In genomic region chr6:30722385-30723164, GRCm38 (mm10) we compare ENCODE assay signal across 18 mouse cellular contexts. TPM values are rescaled to one million over a fixed set of nuclear protein-coding genes. Genes with fewer than 3 reads are reported as not detected.
DNase-seq lines count a peak whose midpoint lies in the region; ATAC-seq lines count a peak whose summit lies in the region.
"Had no signal": no experiment of that assay in that cellular context is flagged by ENCODE, and none has a peak within 500 bp of the region (broad histone marks: within the 10 kb centered on the region; RNA-seq: fewer than 3 reads in every experiment).

No protein-coding gene starts in this region.

- peaks cover 7% of the 10 kb centered on the region; the same call in 1 of the 2 replicates for H3K4me1 ChIP-seq in forebrain, embryonic 11.5 days (replicated peaks; ENCODE audit: control insufficient read depth, insufficient read depth, low read length)
- peaks cover 20% of the 10 kb centered on the region for H3K4me1 ChIP-seq in hindbrain, embryonic 13.5 days (replicated peaks)
- H3K4me1 ChIP-seq in midbrain, embryonic 14.5 days (ENCODE audit: control insufficient read depth, insufficient read depth, low read length) = peaks cover 28% of the 10 kb centered on the region
- H3K4me1 ChIP-seq: liver, embryonic 13.5 days had no signal

- no peaks in the 10 kb centered on the region for H3K9me3 ChIP-seq in forebrain, embryonic 11.5 days (ENCODE audit: control insufficient read depth, low read length)
- no peaks in the 10 kb centered on the region for H3K9me3 ChIP-seq in hindbrain, embryonic 13.5 days
- no peaks in the 10 kb centered on the region for H3K9me3 ChIP-seq in midbrain, embryonic 14.5 days (ENCODE audit: control insufficient read depth, low read length)
- H3K9me3 ChIP-seq: G1E; heart, embryonic 13.5 days; liver, embryonic 13.5 days had no signal

- peak; percentile 33; the same call in 1 of the 2 replicates for ATAC-seq in forebrain, embryonic 11.5 days (replicated peaks; ENCODE audit: low FRiP score)
- ATAC-seq in hindbrain, embryonic 13.5 days (ENCODE audit: low FRiP score) = peak; percentile 81
- peak; percentile 92; the same call in 1 of the 2 replicates for ATAC-seq in midbrain, embryonic 14.5 days (ENCODE audit: low FRiP score, low TSS enrichment)
- ATAC-seq: inflammation-experienced regulatory T-cells, adult 6 months had no signal

- H3K9ac ChIP-seq in forebrain, embryonic 11.5 days (ENCODE audit: low read length) = no peak overlapping the region
- 0 out of 2 replicates have a peak overlapping the region, but pooled peaks have one; percentile 35 for H3K9ac ChIP-seq in hindbrain, embryonic 13.5 days
- no peak overlapping the region; the same call in 1 of the 2 replicates for H3K9ac ChIP-seq in midbrain, embryonic 14.5 days (replicated peaks; ENCODE audit: low read length)
- H3K9ac ChIP-seq: heart, embryonic 13.5 days; liver, embryonic 13.5 days had no signal

- H3K27me3 ChIP-seq in forebrain, embryonic 11.5 days (ENCODE audit: control insufficient read depth, insufficient read depth, low read length) = no peaks in the 10 kb centered on the region
- H3K27me3 ChIP-seq in hindbrain, embryonic 13.5 days = no peaks in the 10 kb centered on the region
- H3K27me3 ChIP-seq in midbrain, embryonic 14.5 days (ENCODE audit: control insufficient read depth, insufficient read depth, low read length) = no peaks in the 10 kb centered on the region
- H3K27me3 ChIP-seq: heart, embryonic 13.5 days; liver, embryonic 13.5 days had no signal

- intact Hi-C loops in gastrocnemius, postnatal 36 days (cut with DNase I) = no loop called here
- intact Hi-C loops in left cerebral cortex, postnatal 14 days (cut with DNase I) = no loop called here

- DNase-seq in brain, adult 2 months (ENCODE audit: low read depth, low spot score) = peak; percentile 72
- DNase-seq in forebrain, embryonic 11.5 days (ENCODE audit: low spot score) = no peak
- peak; percentile 88 for DNase-seq in midbrain, embryonic 14.5 days
- no peak for DNase-seq in gastrocnemius, postnatal 36 days
- DNase-seq in embryo, embryonic 11 days = no peak
- DNase-seq in spleen, postnatal 36 days (ENCODE audit: low spot score in 2 of 2) = no peak
- no peak for DNase-seq in left cerebral cortex, postnatal 14 days (ENCODE audit: low spot score in 2 of 2)
- DNase-seq: adrenal gland, postnatal 14 days; gastrocnemius, postnatal 25 days; left cerebral cortex, postnatal 4 days; liver, embryonic 13.5 days; lung, postnatal 10 days; thymus, adult 2 months had no signal

- no peak overlapping the region for H3K4me3 ChIP-seq in forebrain, embryonic 11.5 days (ENCODE audit: low read depth, low read length)
- H3K4me3 ChIP-seq in hindbrain, embryonic 13.5 days = no peak overlapping the region
- no peak overlapping the region for H3K4me3 ChIP-seq in midbrain, embryonic 14.5 days (replicated peaks; ENCODE audit: low read depth, low read length)
- H3K4me3 ChIP-seq: heart, embryonic 13.5 days; liver, embryonic 13.5 days had no signal

- no peak overlapping the region for H3K4me2 ChIP-seq in forebrain, embryonic 11.5 days (ENCODE audit: low read depth, low read length, severe bottlenecking)
- no peak overlapping the region for H3K4me2 ChIP-seq in hindbrain, embryonic 13.5 days
- H3K4me2 ChIP-seq in midbrain, embryonic 14.5 days (ENCODE audit: low read length) = 0 out of 2 replicates have a peak overlapping the region, but pooled peaks have one; percentile 12
- H3K4me2 ChIP-seq: heart, embryonic 13.5 days; liver, embryonic 13.5 days had no signal

- H3K36me3 ChIP-seq in forebrain, embryonic 11.5 days (ENCODE audit: control insufficient read depth, insufficient read depth, low read length) = no peaks in the 10 kb centered on the region
- no peaks in the 10 kb centered on the region for H3K36me3 ChIP-seq in hindbrain, embryonic 13.5 days
- no peaks in the 10 kb centered on the region for H3K36me3 ChIP-seq in midbrain, embryonic 14.5 days (ENCODE audit: control insufficient read depth, insufficient read depth, low read length)
- H3K36me3 ChIP-seq: G1E; heart, embryonic 13.5 days; liver, embryonic 13.5 days had no signal

- peak overlapping the region; percentile 70; the same call in 1 of the 2 replicates for H3K27ac ChIP-seq in forebrain, embryonic 11.5 days (ENCODE audit: low read depth, low read length)
- peak overlapping the region; percentile 83 for H3K27ac ChIP-seq in hindbrain, embryonic 13.5 days
- peak overlapping the region; percentile 92 for H3K27ac ChIP-seq in midbrain, embryonic 14.5 days (replicated peaks; ENCODE audit: low read depth, low read length)
- H3K27ac ChIP-seq: kidney, postnatal 0 days; liver, embryonic 13.5 days had no signal

- 39% methylated on average over 4 of the region's 4 CpGs for WGBS in forebrain, embryonic 11.5 days
- 40% methylated on average over 4 of the region's 4 CpGs for WGBS in hindbrain, embryonic 13.5 days
- 23% methylated on average over 4 of the region's 4 CpGs for WGBS in midbrain, embryonic 14.5 days

RNA-seq across cellular contexts. Expression of gene Mest, which starts 0.8 kb away (rescaled TPM):
- 1,661 and 1,678 TPM in 2 replicates for polyA plus RNA-seq in forebrain, embryonic 11.5 days (2014; fragmentation: Nextera tagmentation; extraction: Ambion mirVana)
- polyA plus RNA-seq in hindbrain, embryonic 13.5 days (2015; fragmentation: Nextera tagmentation; extraction: Ambion mirVana) = 367 and 379 TPM in 2 replicates
- 297 and 402 TPM in 2 replicates for polyA plus RNA-seq in midbrain, embryonic 14.5 days (2014; fragmentation: Nextera tagmentation; extraction: Ambion mirVana)
- total RNA-seq in gastrocnemius, postnatal 36 days (2021) = 1 to 10 TPM; 5.2 to 8.3 TPM
- total RNA-seq in left cerebral cortex, postnatal 14 days (2021) = 100 to 1,000 TPM; 115 to 130 TPM

RNA-seq across cellular contexts. Expression of gene Cep41, which starts 29.0 kb away (rescaled TPM):
- polyA plus RNA-seq in forebrain, embryonic 11.5 days (2014; fragmentation: Nextera tagmentation; extraction: Ambion mirVana) = 21.6 and 24.1 TPM in 2 replicates
- polyA plus RNA-seq in hindbrain, embryonic 13.5 days (2015; fragmentation: Nextera tagmentation; extraction: Ambion mirVana) = 13.3 and 14.2 TPM in 2 replicates
- polyA plus RNA-seq in midbrain, embryonic 14.5 days (2014; fragmentation: Nextera tagmentation; extraction: Ambion mirVana) = 13.3 and 14.2 TPM in 2 replicates
- total RNA-seq in gastrocnemius, postnatal 36 days (2021) = under 1 TPM; 0.47 to 0.79 TPM
- 1 to 10 TPM; 7.2 to 7.4 TPM for total RNA-seq in left cerebral cortex, postnatal 14 days (2021)

Comparison
In these comparisons a context has a peak if more than half of its experiments do, and no peak if none do; other contexts are left out.
1. DNase-seq: peak in brain, adult 2 months (single experiment) and midbrain, embryonic 14.5 days (single experiment); none in forebrain, embryonic 11.5 days (single experiment), gastrocnemius, postnatal 36 days (0 of 2), embryo, embryonic 11 days (single experiment), spleen, postnatal 36 days (0 of 2) and left cerebral cortex, postnatal 14 days (0 of 2).
2. ATAC-seq: peak in every context shown above with its lines; median percentile 92 in midbrain, embryonic 14.5 days; 81 in hindbrain, embryonic 13.5 days; 33 in forebrain, embryonic 11.5 days.
3. Peak in every context shown above with its lines, with median percentiles within 50 percentile points of each other: H3K27ac ChIP-seq.